Comparison of ENCODE assay signal across 33 mouse cellular contexts in genomic region chr5:52057261-52057660, GRCm38 (mm10).
"Had no signal": no experiment of that assay in that cellular context is flagged by ENCODE, and none has a peak within 500 bp of the region (broad histone marks: within the 10 kb centered on the region; RNA-seq: fewer than 3 reads in every experiment).

No protein-coding gene starts in this region.

- H3K9me3 ChIP-seq: heart, embryonic 10.5 days; heart, embryonic 12.5 days; heart, embryonic 13.5 days; heart, embryonic 15.5 days; hindbrain, embryonic 10.5 days; hindbrain, embryonic 12.5 days; hindbrain, embryonic 13.5 days; hindbrain, embryonic 15.5 days; intestine, embryonic 15.5 days; kidney, embryonic 15.5 days had no signal

- H3K4me1 ChIP-seq: heart, embryonic 10.5 days; hindbrain, embryonic 10.5 days; hindbrain, embryonic 12.5 days; hindbrain, embryonic 13.5 days; hindbrain, embryonic 15.5 days; intestine, embryonic 15.5 days; kidney, embryonic 15.5 days had no signal

- H3K4me3 ChIP-seq: heart, embryonic 10.5 days; heart, embryonic 12.5 days; heart, embryonic 13.5 days; heart, embryonic 15.5 days; hindbrain, embryonic 10.5 days; hindbrain, embryonic 12.5 days; hindbrain, embryonic 13.5 days; hindbrain, embryonic 15.5 days; intestine, embryonic 15.5 days; kidney, embryonic 15.5 days; layer of hippocampus, adult 2 months had no signal

- H3K27ac ChIP-seq: heart, embryonic 10.5 days; heart, embryonic 13.5 days; heart, embryonic 15.5 days; hindbrain, embryonic 10.5 days; hindbrain, embryonic 12.5 days; hindbrain, embryonic 13.5 days; hindbrain, embryonic 14.5 days; hindbrain, embryonic 15.5 days; hindbrain, postnatal 0 days; intestine, embryonic 15.5 days; kidney, embryonic 15.5 days; kidney, postnatal 0 days; layer of hippocampus, adult 2 months had no signal

- H3K9ac ChIP-seq: heart, embryonic 12.5 days; heart, embryonic 13.5 days; heart, embryonic 15.5 days; hindbrain, embryonic 12.5 days; hindbrain, embryonic 13.5 days; hindbrain, embryonic 14.5 days; hindbrain, embryonic 15.5 days; intestine, embryonic 15.5 days; kidney, embryonic 15.5 days had no signal

- ATAC-seq: hindbrain, postnatal 0 days; inflammation-experienced regulatory T-cells, adult 6 months; intestine, embryonic 15.5 days; intestine, embryonic 16.5 days; intestine, postnatal 0 days had no signal

- DNase-seq: heart, postnatal 10 days; heart, postnatal 36 days; heart, postnatal 4 days; kidney, adult 11 months; kidney, adult 18-20 months; kidney, adult 2 months; kidney, adult 8-10 months; kidney, adult 9 months; kidney, postnatal 10 days; kidney, postnatal 14 days; kidney, postnatal 25 days; kidney, postnatal 36 days; kidney, postnatal 4 days; layer of hippocampus, adult 9-11 months; layer of hippocampus, postnatal 36 days had no signal

- H3K4me2 ChIP-seq: heart, embryonic 11.5 days; heart, embryonic 12.5 days; heart, embryonic 13.5 days; heart, embryonic 15.5 days; hindbrain, embryonic 12.5 days; hindbrain, embryonic 13.5 days; hindbrain, embryonic 14.5 days; hindbrain, embryonic 15.5 days; intestine, embryonic 15.5 days; kidney, embryonic 15.5 days had no signal

- H3K36me3 ChIP-seq: heart, embryonic 10.5 days; heart, embryonic 12.5 days; heart, embryonic 13.5 days; heart, embryonic 15.5 days; hindbrain, embryonic 10.5 days; hindbrain, embryonic 12.5 days; hindbrain, embryonic 13.5 days; hindbrain, embryonic 15.5 days; intestine, embryonic 15.5 days; kidney, embryonic 15.5 days had no signal

- H3K27me3 ChIP-seq: heart, embryonic 12.5 days; heart, embryonic 13.5 days; heart, embryonic 15.5 days; hindbrain, embryonic 12.5 days; hindbrain, embryonic 13.5 days; hindbrain, embryonic 15.5 days; intestine, embryonic 15.5 days; kidney, embryonic 15.5 days had no signal
